In the genomic region with DNA sequence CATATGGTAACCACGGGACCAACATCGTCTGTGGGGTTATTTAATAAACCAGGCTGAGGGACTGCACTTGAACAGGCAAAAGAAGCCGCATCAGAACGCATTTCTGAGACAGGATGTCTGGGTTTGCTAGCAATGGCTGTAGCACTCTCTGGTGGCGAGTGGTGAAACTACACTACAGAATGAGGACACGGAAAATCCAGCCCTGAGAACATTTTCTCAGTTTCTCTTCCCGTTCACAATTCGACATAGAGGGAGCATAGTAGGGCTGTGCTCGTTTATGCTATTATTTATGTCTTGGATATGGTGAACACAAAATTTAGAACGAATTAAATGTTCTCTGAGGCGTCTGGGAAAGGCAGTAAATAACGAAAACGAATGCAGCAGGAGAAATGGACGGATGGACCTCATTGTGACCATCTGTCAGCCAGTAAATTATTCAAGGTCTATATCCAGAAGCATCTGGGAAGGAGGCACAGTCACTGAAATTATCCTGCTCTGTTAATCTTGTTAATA, we compare ENCODE assay signal across 8 mouse cellular contexts. TPM values are rescaled to one million over a fixed set of nuclear protein-coding genes. Genes with fewer than 3 reads are reported as not detected.
DNase-seq lines count a peak whose midpoint lies in the region; ATAC-seq and TF ChIP-seq lines count a peak whose summit lies in the region.

No protein-coding gene starts in this region.

- no peak overlapping the region for H3K27ac ChIP-seq in ES-E14 (ENCODE audit: insufficient read depth, low read depth, low read length, poor library complexity, severe bottlenecking)
- H3K27ac ChIP-seq in forebrain, embryonic 11.5 days (ENCODE audit: low read depth, low read length), result no peak overlapping the region
- H3K27ac ChIP-seq in heart, embryonic 16.5 days (ENCODE audit: low read length), result no peak overlapping the region
- no peak overlapping the region for H3K27ac ChIP-seq in liver, embryonic 13.5 days

- 17% methylated on average over 14 of the region's 14 CpGs for WGBS in forebrain, embryonic 11.5 days
- WGBS in heart, embryonic 16.5 days, result 18% methylated on average over 14 of the region's 14 CpGs
- 11% methylated on average over 14 of the region's 14 CpGs for WGBS in liver, embryonic 13.5 days (ENCODE audit: insufficient replicate concordance)

- peak overlapping the region; percentile 15; the same call in 1 of the 2 replicates for H3K4me2 ChIP-seq in forebrain, embryonic 11.5 days (ENCODE audit: low read depth, low read length, severe bottlenecking)
- peak overlapping the region; percentile 60 for H3K4me2 ChIP-seq in heart, embryonic 16.5 days (ENCODE audit: low read depth, low read length)
- peak overlapping the region; percentile 41 for H3K4me2 ChIP-seq in liver, embryonic 13.5 days

- in situ Hi-C loops in ES-E14 (cut with MboI; ENCODE audit: low sequenced_read_pairs in 2 of 2, unreplicated experiment in 2 of 2), result loop anchor here (25.0 kb wide), 1 partner anchor 296 kb away; no protein-coding TSS in a partner anchor

- no peaks in the 10 kb centered on the region for H3K36me3 ChIP-seq in ES-E14 (ENCODE audit: control insufficient read depth, insufficient read depth, low read length, poor library complexity, severe bottlenecking)
- no peaks in the 10 kb centered on the region for H3K36me3 ChIP-seq in forebrain, embryonic 11.5 days (ENCODE audit: control insufficient read depth, insufficient read depth, low read length)
- no peaks in the 10 kb centered on the region for H3K36me3 ChIP-seq in heart, embryonic 16.5 days (ENCODE audit: control insufficient read depth, insufficient read depth)
- H3K36me3 ChIP-seq in liver, embryonic 13.5 days, result no peaks in the 10 kb centered on the region

- no peak overlapping the region for H3K9ac ChIP-seq in ES-E14 (ENCODE audit: insufficient read depth, low read depth, low read length, poor library complexity, severe bottlenecking)
- H3K9ac ChIP-seq in forebrain, embryonic 11.5 days (ENCODE audit: low read length), result 0 out of 2 replicates have a peak overlapping the region, but pooled peaks have one; percentile 27
- peak overlapping the region; percentile 51 for H3K9ac ChIP-seq in heart, embryonic 16.5 days (ENCODE audit: low read length)
- no peak overlapping the region for H3K9ac ChIP-seq in liver, embryonic 13.5 days

- H3K27me3 ChIP-seq in forebrain, embryonic 11.5 days (ENCODE audit: control insufficient read depth, insufficient read depth, low read length), result no peaks in the 10 kb centered on the region
- H3K27me3 ChIP-seq in heart, embryonic 16.5 days (ENCODE audit: control insufficient read depth, insufficient read depth, low read length), result no peaks in the 10 kb centered on the region
- H3K27me3 ChIP-seq in liver, embryonic 13.5 days, result no peaks in the 10 kb centered on the region

- H3K4me1 ChIP-seq in ES-E14 (ENCODE audit: control insufficient read depth in 2 of 2, insufficient read depth in 2 of 2, low read length in 2 of 2, poor library complexity in 1 of 2), result no peaks in the 10 kb centered on the region
- no peaks in the 10 kb centered on the region for H3K4me1 ChIP-seq in forebrain, embryonic 11.5 days (replicated peaks; ENCODE audit: control insufficient read depth, insufficient read depth, low read length)
- peaks cover 4% of the 10 kb centered on the region; the same call in 1 of the 2 replicates for H3K4me1 ChIP-seq in heart, embryonic 16.5 days (ENCODE audit: control insufficient read depth, insufficient read depth, low read length)
- H3K4me1 ChIP-seq in liver, embryonic 13.5 days (replicated peaks), result no peaks in the 10 kb centered on the region

- peak; percentile 69; the same call in 1 of the 2 replicates for ATAC-seq in forebrain, embryonic 11.5 days (replicated peaks; ENCODE audit: low FRiP score)
- no peak; the same call in 1 of the 2 replicates for ATAC-seq in heart, embryonic 16.5 days (replicated peaks; ENCODE audit: extremely low read depth, insufficient read depth, low FRiP score)
- no peak for ATAC-seq in liver, embryonic 13.5 days (ENCODE audit: low read depth)

- no peak overlapping the region for H3K4me3 ChIP-seq in ES-E14 (ENCODE audit: insufficient read depth in 1 of 2, low read depth in 1 of 2, low read length in 2 of 2, poor library complexity in 1 of 2, severe bottlenecking in 1 of 2)
- no peak overlapping the region for H3K4me3 ChIP-seq in forebrain, embryonic 11.5 days (ENCODE audit: low read depth, low read length)
- H3K4me3 ChIP-seq in heart, embryonic 16.5 days (ENCODE audit: low read length), result peak overlapping the region; percentile 40
- peak overlapping the region; percentile 25; the same call in 1 of the 2 replicates for H3K4me3 ChIP-seq in liver, embryonic 13.5 days (replicated peaks)

- no peaks in the 10 kb centered on the region for H3K9me3 ChIP-seq in ES-E14 (ENCODE audit: control insufficient read depth, insufficient read depth, low read depth, low read length)
- no peaks in the 10 kb centered on the region for H3K9me3 ChIP-seq in forebrain, embryonic 11.5 days (ENCODE audit: control insufficient read depth, low read length)
- H3K9me3 ChIP-seq in heart, embryonic 16.5 days (replicated peaks; ENCODE audit: control insufficient read depth, low read length), result no peaks in the 10 kb centered on the region
- H3K9me3 ChIP-seq in liver, embryonic 13.5 days (replicated peaks), result no peaks in the 10 kb centered on the region

- DNase-seq in ES-E14 (ENCODE audit: low read depth, low spot score), result peak; percentile 42
- DNase-seq in brain, embryonic 18.5 days (ENCODE audit: low read depth, low spot score), result peak; percentile 65
- DNase-seq in forebrain, embryonic 11.5 days (ENCODE audit: low spot score), result peak; percentile 79
- peak; percentile 59 to 88 for DNase-seq in kidney, postnatal 25 days
- DNase-seq in liver, embryonic 13.5 days, result no peak
- peak; percentile 5 to 13 for DNase-seq in natural killer cell, adult 2 months (ENCODE audit: low spot score in 2 of 2)
- DNase-seq in thymus, postnatal 0 days (ENCODE audit: low spot score), result peak; percentile 60

TF ChIP-seq in ES-E14, 5 proteins besides CTCF, POLR2A, EP300 and RAD21:
- TF ChIP-seq ZNF384 (IDR thresholded peaks at IDR 0.05; ENCODE audit: low read depth, low read length) (no peak), ZC3H11A (IDR thresholded peaks at IDR 0.05; ENCODE audit: borderline replicate concordance, low read depth, low read length) (peak; percentile 94)

RNA-seq across cellular contexts. Expression of gene Cer1, which starts 48.8 kb away (rescaled TPM):
- total RNA-seq in ES-E14 (2012; rRNA removed), result not detected in 2 replicates
- not detected in 2 replicates for polyA plus RNA-seq in forebrain, embryonic 11.5 days (2014; fragmentation: Nextera tagmentation; extraction: Ambion mirVana)
- 0.11 TPM in 1 of 2 replicates, not detected in the other for polyA plus RNA-seq in heart, embryonic 16.5 days (2015; fragmentation: Nextera tagmentation; extraction: Ambion mirVana)
- polyA plus RNA-seq in liver, embryonic 13.5 days (2015; fragmentation: Nextera tagmentation; extraction: Ambion mirVana), result not detected in 2 replicates
- not detected in 2 replicates for polyA plus RNA-seq in thymus, postnatal 0 days (2015; fragmentation: Nextera tagmentation; extraction: Ambion mirVana)

Comparison
In these comparisons a context has a peak if more than half of its experiments do, and no peak if none do; other contexts are left out.
1. H3K4me3 ChIP-seq: peak in heart, embryonic 16.5 days (single experiment) and liver, embryonic 13.5 days (single experiment); none in ES-E14 (0 of 2) and forebrain, embryonic 11.5 days (single experiment).
2. H3K9ac ChIP-seq: peak in forebrain, embryonic 11.5 days (single experiment) and heart, embryonic 16.5 days (single experiment); none in ES-E14 (single experiment) and liver, embryonic 13.5 days (single experiment).
3. Peak in every context shown above with its lines, with median percentiles within 50 percentile points of each other: H3K4me2 ChIP-seq.